Mouse (Mus musculus): ENCODE data around the gene Colgalt1.

Gene Colgalt1

DNA sequence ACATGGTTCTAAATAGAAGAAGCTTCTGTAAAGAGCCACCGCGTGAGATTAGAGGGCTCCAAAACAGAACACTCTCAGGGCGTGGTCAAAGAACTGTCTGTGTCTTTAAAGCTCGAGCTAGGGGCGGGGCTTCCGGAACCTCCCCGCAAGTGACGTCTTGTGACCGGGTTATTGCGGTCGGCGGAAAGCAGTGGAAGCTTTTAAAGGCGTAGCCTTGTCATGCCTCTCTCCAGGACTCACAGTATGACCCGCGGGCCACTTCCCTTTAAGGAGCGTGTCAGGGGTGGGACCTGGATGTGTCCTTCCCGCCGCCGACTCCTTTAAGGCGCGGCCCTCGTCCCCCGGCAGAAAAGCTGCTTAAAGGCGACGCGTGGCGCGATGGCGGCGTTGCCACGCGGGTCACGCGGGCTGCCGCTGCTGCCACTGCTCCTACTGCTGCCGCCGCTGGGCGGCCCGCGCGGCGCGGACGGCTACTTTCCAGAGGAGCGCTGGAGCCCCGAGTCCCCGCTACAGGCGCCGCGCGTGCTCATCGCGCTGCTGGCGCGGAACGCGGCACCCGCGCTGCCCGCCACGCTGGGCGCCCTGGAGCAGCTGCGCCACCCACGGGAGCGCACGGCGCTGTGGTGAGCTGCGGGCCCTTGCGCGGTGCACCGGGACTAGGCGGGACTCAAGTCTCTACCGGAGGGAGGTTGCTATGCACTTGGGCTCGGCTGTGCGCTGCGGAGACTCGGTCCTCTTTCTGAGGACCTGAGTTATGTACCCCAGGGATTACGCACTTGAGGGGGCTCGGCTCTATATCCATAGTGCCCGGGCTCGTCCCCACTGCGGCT lies at the start of gene Colgalt1:
Gene Colgalt1, plus strand, starts transcription at position 177 of the 830 bp plus-strand sequence.
- peak; percentile 97 to 98 for DNase-seq (ENCODE audit: low spot score in 2 of 2)

DNA sequence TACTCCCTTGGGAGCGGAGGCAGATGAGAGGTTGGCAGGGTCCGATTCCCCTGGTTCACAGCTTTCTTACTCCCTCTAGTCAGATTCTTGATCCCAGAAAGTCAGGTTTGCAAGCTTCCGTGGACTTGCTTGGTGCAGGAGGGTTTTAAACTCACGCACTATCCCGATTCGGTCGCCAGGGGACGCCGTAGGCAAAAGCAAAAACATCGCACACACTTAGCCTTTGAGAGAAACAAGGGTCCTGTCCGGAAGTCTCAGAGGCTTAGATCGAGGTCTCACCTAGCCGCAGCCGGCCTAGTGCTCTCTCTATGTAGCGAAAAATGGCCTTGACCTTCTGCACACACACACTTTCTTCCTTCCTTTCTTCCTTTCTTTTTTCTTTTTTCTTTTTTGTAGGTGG lies 49.4 kb upstream of the Colgalt1 start:
- peak; percentile 50 to 61 for DNase-seq (ENCODE audit: low spot score in 2 of 2)

DNA sequence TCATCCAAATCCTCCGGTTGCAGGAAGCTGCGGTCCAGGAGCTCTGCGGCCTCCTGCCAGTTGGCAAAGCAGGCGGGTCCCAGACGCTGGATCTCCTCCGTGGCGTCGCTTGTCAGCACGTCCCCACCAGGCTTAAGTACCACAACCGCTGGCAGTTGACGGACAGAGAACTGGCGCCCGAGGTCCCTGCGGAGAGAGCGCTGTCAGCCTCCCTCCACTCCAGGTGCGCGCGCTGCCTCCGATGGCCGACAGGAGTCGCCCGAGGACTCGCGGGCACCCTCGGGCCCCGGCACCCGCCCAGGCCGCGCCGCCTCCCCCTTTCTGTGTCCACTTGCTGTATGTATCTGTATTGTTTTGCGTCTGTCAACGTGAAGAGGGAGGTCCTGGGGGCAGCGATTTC lies 48.0 kb upstream of the Colgalt1 start:
- peak; percentile 51 to 70 for DNase-seq (ENCODE audit: low spot score in 2 of 2)

- no peak for DNase-seq (ENCODE audit: low spot score in 2 of 2)
Observed at GRCm38 (mm10) chr8:71563992-71564391, 46.8 kb upstream of the Colgalt1 start.

- DNase-seq (ENCODE audit: low spot score in 2 of 2) = no peak
Observed at GRCm38 (mm10) chr8:71566501-71566900, 44.3 kb upstream of the Colgalt1 start, which contains the start of gene Nxnl1. Gene Nxnl1, minus strand, starts transcription at chr8:71566601.

DNA sequence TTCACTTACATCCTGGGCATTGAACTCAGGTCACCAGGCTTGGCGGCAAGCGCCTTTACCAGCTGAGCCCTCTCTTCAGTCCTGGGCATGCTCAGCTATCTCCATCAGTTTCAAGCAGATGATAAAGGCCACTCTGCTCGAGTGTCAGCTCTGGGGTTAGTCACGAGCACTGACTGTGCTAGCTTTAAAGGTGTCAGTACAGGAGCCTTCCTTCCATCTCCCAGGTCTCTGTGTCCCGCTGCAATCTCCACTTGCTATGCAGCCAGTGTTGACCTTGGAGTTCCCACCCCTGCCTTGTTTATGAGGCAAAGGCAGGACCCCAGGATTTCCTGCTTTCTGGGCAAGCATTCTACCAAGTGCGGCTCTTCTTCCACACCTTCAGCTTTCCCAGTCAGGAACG lies 43.2 kb upstream of the Colgalt1 start:
- no peak for DNase-seq (ENCODE audit: low spot score in 2 of 2)

DNA sequence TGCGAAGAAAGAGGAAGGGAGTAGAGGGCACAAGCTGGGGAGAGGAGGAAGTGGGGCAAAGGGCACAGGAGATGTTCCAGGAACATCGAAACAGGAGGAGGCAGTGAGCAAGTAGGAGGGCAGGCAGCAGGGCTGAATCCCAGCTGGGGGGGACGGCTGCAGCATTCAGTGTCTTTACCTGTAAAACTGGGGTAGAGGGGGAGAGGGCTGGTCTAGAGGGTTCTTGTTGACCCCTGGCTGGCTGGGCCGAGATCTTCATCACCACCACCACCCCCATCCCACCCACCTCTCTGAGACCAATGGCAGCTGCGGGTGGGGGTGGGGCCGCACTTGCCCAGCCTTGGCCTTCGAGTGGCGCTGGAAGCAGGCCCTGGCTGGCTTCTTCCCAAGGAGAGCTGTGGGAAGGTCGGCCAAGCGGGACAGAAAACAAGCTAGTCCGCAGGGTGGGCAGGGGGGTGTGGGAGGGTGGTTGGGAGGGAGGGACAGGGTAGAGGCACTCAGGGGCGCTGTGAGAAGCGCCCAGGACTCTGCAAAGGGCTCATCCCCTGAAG lies 42.3 kb upstream of the Colgalt1 start, which contains the start of gene Slc27a1:
Gene Slc27a1, plus strand, starts transcription at position 496 of the 551 bp plus-strand sequence.
- DNase-seq (ENCODE audit: low spot score in 2 of 2) = peak; percentile 48 to 62

- no peak for DNase-seq (ENCODE audit: low spot score in 2 of 2)
Observed at GRCm38 (mm10) chr8:71568941-71569340, 41.9 kb upstream of the Colgalt1 start.

DNA sequence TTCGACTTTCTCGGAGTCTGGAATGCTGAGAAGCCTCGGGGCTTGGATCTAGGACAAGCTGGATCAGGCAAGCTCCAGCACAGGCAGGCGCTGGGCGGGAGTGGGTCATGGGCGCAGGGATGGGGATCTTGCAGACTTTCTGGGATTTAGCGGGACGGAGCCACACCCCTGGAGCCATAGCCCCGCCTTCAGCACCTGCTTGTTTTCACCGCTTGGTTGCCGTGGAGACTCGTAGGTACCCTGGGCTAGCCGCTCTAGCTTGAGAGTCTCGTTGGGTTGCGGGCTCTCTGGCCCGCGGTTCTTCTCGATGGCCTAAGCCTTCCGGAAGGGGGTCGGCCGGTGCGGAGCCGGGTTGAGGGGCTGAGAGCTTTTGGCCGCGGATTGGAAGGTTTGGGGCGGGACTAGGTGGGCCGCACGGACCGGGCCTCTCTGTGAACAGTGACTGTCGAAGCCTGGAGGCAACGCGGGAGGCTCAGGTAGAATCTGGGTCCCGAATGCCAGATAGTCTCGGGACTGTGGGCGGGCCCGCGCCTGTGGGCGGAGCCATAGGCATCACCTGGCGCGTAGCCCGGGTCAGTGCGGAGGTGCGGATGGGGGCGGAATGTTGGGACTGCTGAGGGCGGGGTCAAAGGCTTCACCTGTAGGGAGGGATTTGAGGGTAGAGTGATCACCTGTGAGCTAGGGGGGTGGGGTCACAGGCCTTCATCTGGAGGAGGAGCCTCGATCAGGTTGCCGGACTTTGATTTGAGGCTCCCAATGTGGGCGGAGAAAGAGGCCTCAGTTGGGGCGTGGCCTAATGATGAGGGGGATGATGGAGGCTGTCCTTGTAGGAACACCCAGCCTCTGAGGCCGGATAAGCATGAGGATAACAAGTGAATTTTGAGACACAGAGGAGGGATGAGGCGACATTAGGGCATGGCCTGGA lies 41.2 kb upstream of the Colgalt1 start:
- DNase-seq (ENCODE audit: low spot score in 2 of 2) = peak; percentile 89 to 93

DNA sequence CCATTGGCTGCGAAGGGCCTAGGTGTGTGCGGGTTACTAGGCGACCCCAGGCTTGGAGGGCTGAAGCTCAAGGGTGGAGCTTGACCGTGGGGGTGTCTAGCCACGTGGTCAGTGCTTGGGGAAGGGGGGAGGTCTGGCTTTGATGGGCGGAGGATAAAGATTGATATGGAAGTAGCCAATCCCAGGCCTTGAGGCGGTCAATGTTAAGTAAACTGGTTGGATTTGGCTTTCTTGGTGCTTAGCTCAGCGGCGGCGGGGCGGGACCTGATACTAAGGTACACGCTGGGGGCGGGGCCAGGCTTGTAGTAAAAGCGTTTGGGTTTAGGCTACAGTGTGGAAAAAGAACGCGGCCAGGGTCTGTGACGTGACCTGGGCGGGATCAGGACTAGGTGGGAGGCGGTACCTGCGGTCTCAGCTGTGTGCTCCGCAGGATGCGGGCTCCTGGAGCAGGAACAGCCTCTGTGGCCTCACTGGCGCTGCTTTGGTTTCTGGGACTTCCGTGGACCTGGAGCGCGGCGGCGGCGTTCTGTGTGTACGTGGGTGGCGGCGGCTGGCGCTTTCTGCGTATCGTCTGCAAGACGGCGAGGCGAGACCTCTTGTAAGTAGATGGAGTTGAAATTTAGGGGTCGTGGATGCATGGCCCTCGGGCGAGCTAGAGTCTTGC lies 40.4 kb upstream of the Colgalt1 start:
- peak; percentile 94 to 99 for DNase-seq (ENCODE audit: low spot score in 2 of 2)

- no peak for DNase-seq (ENCODE audit: low spot score in 2 of 2)
Observed at GRCm38 (mm10) chr8:71572077-71572476, 38.7 kb upstream of the Colgalt1 start.

- DNase-seq (ENCODE audit: low spot score in 2 of 2) = peak; percentile 79 to 85
Observed at GRCm38 (mm10) chr8:71572847-71573633, 37.8 kb upstream of the Colgalt1 start.

DNA sequence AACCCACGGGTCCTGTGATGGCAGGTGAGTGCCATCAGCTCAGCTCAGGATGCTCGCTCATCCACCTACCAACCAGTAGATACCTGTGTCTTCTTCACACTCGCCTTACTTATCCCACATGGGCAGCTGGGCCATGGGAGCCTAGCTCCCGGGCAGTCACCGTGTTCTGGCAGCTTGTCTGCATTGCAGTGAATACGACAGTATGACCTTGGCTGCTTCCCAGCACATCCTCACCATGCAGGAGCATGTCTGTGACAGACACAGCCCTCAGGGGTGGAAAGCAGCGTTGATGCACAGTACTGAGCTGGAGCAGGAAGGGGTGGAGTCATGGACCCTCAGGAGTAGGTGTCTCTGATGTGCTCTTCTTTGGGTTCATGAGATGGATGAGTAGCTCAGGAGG lies 36.4 kb upstream of the Colgalt1 start:
- no peak for DNase-seq (ENCODE audit: low spot score in 2 of 2)

DNA sequence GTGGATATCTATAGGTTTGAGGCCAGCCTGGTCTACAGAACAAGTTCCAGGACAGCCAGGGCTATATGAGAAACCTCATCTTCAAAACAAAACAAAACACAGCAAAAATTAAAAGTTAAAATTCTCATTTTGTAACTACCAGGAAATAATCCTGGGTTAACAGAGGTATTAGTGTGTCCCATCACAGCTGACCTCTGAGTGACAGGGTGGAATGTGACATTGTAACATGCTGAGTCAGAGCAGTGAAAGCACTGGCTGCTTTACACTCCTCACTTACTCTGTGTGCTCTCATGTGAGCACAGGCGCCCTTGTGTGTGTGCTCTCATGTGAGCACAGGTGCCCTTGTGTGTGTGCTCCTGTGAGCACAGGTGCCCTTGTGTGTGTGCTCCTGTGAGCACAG lies 35.8 kb upstream of the Colgalt1 start:
- no peak for DNase-seq (ENCODE audit: low spot score in 2 of 2)

- no peak for DNase-seq (ENCODE audit: low spot score in 2 of 2)
Observed at GRCm38 (mm10) chr8:71577856-71578387, 32.9 kb upstream of the Colgalt1 start.

DNA sequence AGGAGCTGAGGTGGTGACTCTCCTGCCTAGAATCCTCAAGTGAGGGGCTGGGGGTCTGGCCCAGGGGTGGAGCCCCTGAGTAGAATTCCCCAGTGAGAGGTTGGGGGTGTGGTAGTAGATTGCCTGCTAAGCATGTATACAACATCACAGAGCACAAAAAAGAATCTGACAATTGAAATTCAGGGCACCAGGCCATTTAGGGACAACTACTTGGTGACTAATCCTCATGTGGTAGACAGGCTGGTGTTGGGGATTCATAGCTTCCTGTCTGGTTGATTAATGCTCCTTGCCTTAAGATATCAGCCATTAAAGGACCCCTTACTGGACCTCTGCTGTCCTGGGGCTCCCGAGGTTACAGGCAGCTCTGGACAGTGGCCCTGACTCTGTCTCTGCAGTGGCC lies 31.8 kb upstream of the Colgalt1 start:
- DNase-seq (ENCODE audit: low spot score in 2 of 2) = no peak

DNA sequence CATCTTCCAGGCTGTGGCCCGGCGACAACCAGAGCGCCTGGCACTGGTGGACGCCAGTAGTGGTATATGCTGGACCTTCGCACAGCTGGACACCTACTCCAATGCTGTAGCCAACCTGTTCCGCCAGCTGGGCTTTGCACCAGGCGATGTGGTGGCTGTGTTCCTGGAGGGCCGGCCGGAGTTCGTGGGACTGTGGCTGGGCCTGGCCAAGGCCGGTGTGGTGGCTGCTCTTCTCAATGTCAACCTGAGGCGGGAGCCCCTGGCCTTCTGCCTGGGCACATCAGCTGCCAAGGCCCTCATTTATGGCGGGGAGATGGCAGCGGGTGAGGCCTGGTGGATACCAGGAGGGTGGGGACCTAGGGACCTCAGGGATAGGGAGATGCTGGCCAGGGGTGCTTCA lies 31.3 kb upstream of the Colgalt1 start:
- DNase-seq (ENCODE audit: low spot score in 2 of 2) = no peak

DNA sequence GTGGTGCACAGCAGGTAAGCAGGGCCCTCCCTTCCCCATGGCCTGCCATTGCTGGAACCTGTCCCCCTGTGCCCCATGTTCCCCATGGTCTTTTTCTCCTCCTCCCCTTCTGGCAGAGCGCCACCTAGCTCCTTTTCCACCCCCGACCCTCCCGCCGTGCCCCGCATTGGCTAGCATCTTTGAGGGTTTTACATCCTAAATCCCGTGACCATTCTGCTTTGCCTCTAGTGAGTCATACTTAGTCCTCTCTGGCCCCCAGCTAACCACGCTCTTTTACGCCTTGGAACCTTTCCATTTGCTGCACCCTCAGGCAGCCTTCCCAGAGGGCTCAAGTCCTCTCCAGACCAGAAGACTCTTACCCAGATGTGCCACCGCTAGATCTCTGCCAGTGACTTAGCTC lies 30.6 kb upstream of the Colgalt1 start:
- no peak for DNase-seq (ENCODE audit: low spot score in 2 of 2)

- peak in 1 of 2 experiments; percentile 36 for DNase-seq (ENCODE audit: low spot score in 2 of 2)
Observed at GRCm38 (mm10) chr8:71586891-71587290, 23.9 kb upstream of the Colgalt1 start.

DNA sequence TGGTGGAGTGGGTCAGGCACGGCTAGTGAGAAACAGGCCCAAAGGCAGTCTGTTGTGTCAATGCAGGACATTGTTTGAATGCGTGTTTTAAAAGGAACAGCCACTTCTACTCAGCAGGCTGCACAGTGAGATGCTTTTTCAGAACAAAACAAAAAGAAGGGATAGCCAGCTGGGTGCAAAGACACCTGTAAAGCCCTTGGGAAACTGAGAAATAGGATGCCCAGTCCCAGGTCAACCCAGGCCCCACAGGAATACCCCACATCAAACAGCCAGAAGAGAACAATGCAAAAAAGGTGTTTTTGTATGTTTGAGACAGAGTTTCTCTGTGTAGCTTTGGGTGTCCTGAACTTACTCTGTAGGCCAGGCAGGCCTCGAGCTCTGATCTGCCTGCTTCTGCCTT lies 22.0 kb upstream of the Colgalt1 start:
- no peak for DNase-seq (ENCODE audit: low spot score in 2 of 2)
